In genomic region chr11:69526631-69527030, GRCm38 (mm10) we compare ENCODE assay signal across 9 mouse cellular contexts. TPM values are rescaled to one million over a fixed set of nuclear protein-coding genes. Genes with fewer than 3 reads are reported as not detected.
A peak's percentile ranks its signal among the peaks of the same experiment; 100 is the strongest.
DNase-seq lines count a peak whose midpoint lies in the region; ATAC-seq and TF ChIP-seq lines count a peak whose summit lies in the region.
"Had no signal": no experiment of that assay in that cellular context is flagged by ENCODE, and none has a peak within 500 bp of the region (broad histone marks: within the 10 kb centered on the region; RNA-seq: fewer than 3 reads in every experiment).

No protein-coding gene starts in this region.

- no peak for ATAC-seq in heart, embryonic 11.5 days (replicated peaks; ENCODE audit: insufficient number of reproducible peaks, low FRiP score, low TSS enrichment)
- no peak for ATAC-seq in neural tube, embryonic 11.5 days (ENCODE audit: insufficient read depth, low FRiP score, low TSS enrichment)
- no peak for ATAC-seq in limb, embryonic 15.5 days (ENCODE audit: insufficient number of reproducible peaks, low FRiP score, low TSS enrichment, low read depth)
- ATAC-seq in stomach, postnatal 0 days (ENCODE audit: low FRiP score, low TSS enrichment), result no peak

- H3K9ac ChIP-seq in heart, embryonic 11.5 days (ENCODE audit: low read depth, low read length), result no peak overlapping the region
- peak overlapping the region; percentile 77 for H3K9ac ChIP-seq in neural tube, embryonic 11.5 days (ENCODE audit: low read length)
- H3K9ac ChIP-seq in limb, embryonic 15.5 days, result no peak overlapping the region
- H3K9ac ChIP-seq in stomach, postnatal 0 days (ENCODE audit: low read length), result no peak overlapping the region

- TF ChIP-seq EP300 in stomach, postnatal 0 days (optimal IDR thresholded peaks at IDR 0.05), result no peak

- no peak for TF ChIP-seq CTCF in stomach, postnatal 0 days (IDR thresholded peaks at IDR 0.05; ENCODE audit: low read depth)

- H3K4me2 ChIP-seq in heart, embryonic 11.5 days, result peak overlapping the region; percentile 66
- peak overlapping the region; percentile 43 for H3K4me2 ChIP-seq in neural tube, embryonic 11.5 days (ENCODE audit: low read depth)
- peak overlapping the region; percentile 56 for H3K4me2 ChIP-seq in limb, embryonic 15.5 days
- H3K4me2 ChIP-seq in stomach, postnatal 0 days (replicated peaks; ENCODE audit: low read depth), result peak overlapping the region; percentile 50

- no peaks in the 10 kb centered on the region for H3K9me3 ChIP-seq in heart, embryonic 11.5 days (replicated peaks; ENCODE audit: control insufficient read depth, low read length)
- H3K9me3 ChIP-seq in neural tube, embryonic 11.5 days (ENCODE audit: control insufficient read depth, low read length), result no peaks in the 10 kb centered on the region
- no peaks in the 10 kb centered on the region for H3K9me3 ChIP-seq in limb, embryonic 15.5 days
- no peaks in the 10 kb centered on the region for H3K9me3 ChIP-seq in stomach, postnatal 0 days (ENCODE audit: control insufficient read depth, low read length)

- DNase-seq in heart, adult 9 months (ENCODE audit: low spot score in 2 of 2), result no peak
- no peak for DNase-seq in neural tube, embryonic 11.5 days (ENCODE audit: low spot score)
- DNase-seq in neural tube, embryonic 10.5 days (ENCODE audit: extremely low spot score, low spot score), result no peak
- DNase-seq in stomach, postnatal 0 days (ENCODE audit: low spot score), result no peak
- DNase-seq in adrenal gland, adult (ENCODE audit: inconsistent age in 2 of 2, low spot score in 1 of 2), result no peak
- DNase-seq in ovary, postnatal 10 days (ENCODE audit: low spot score), result no peak
- DNase-seq: lung, adult 18-20 months had no signal

- H3K4me3 ChIP-seq in heart, embryonic 11.5 days (ENCODE audit: low read depth, low read length), result no peak overlapping the region; the same call in 1 of the 2 replicates
- no peak overlapping the region for H3K4me3 ChIP-seq in neural tube, embryonic 11.5 days (ENCODE audit: low read depth, low read length)
- H3K4me3 ChIP-seq in limb, embryonic 15.5 days, result peak overlapping the region; percentile 30; the same call in 1 of the 2 replicates
- H3K4me3 ChIP-seq in stomach, postnatal 0 days (ENCODE audit: low read depth, low read length), result no peak overlapping the region; the same call in 1 of the 2 replicates

- 0 out of 2 replicates have a peak, but pooled peaks cover 3% of the 10 kb centered on the region for H3K4me1 ChIP-seq in heart, embryonic 11.5 days (ENCODE audit: control insufficient read depth, insufficient read depth, low read length)
- peaks cover 8% of the 10 kb centered on the region for H3K4me1 ChIP-seq in neural tube, embryonic 11.5 days (ENCODE audit: control insufficient read depth, insufficient read depth, low read length)
- H3K4me1 ChIP-seq in limb, embryonic 15.5 days, result peaks cover 8% of the 10 kb centered on the region; the same call in 1 of the 2 replicates
- no peaks in the 10 kb centered on the region for H3K4me1 ChIP-seq in stomach, postnatal 0 days (replicated peaks; ENCODE audit: control insufficient read depth, insufficient read depth)

- no peak overlapping the region for H3K27ac ChIP-seq in heart, embryonic 11.5 days (ENCODE audit: low read depth, low read length)
- peak overlapping the region; percentile 87 for H3K27ac ChIP-seq in neural tube, embryonic 11.5 days (ENCODE audit: low read depth, low read length)
- H3K27ac ChIP-seq in limb, embryonic 15.5 days, result peak overlapping the region; percentile 52; the same call in 1 of the 2 replicates
- no peak overlapping the region for H3K27ac ChIP-seq in stomach, postnatal 0 days (replicated peaks)

- peaks cover 3% of the 10 kb centered on the region; the same call in 1 of the 2 replicates for H3K27me3 ChIP-seq in heart, embryonic 11.5 days (ENCODE audit: control insufficient read depth, insufficient read depth, low read length)
- no peaks in the 10 kb centered on the region for H3K27me3 ChIP-seq in neural tube, embryonic 11.5 days (ENCODE audit: control insufficient read depth, insufficient read depth, low read length)
- H3K27me3 ChIP-seq in limb, embryonic 15.5 days, result no peaks in the 10 kb centered on the region
- no peaks in the 10 kb centered on the region for H3K27me3 ChIP-seq in stomach, postnatal 0 days (ENCODE audit: control insufficient read depth, insufficient read depth, low read length)

- no peaks in the 10 kb centered on the region for H3K36me3 ChIP-seq in heart, embryonic 11.5 days (ENCODE audit: control insufficient read depth, insufficient read depth, low read length)
- no peaks in the 10 kb centered on the region for H3K36me3 ChIP-seq in neural tube, embryonic 11.5 days (ENCODE audit: control insufficient read depth, insufficient read depth, low read length)
- H3K36me3 ChIP-seq in limb, embryonic 15.5 days, result no peaks in the 10 kb centered on the region
- no peaks in the 10 kb centered on the region for H3K36me3 ChIP-seq in stomach, postnatal 0 days (ENCODE audit: control insufficient read depth, insufficient read depth, low read length)

- WGBS in heart, embryonic 11.5 days (ENCODE audit: insufficient replicate concordance), result 59% methylated on average over 4 of the region's 4 CpGs
- 30% methylated on average over 4 of the region's 4 CpGs for WGBS in neural tube, embryonic 11.5 days
- 28% methylated on average over 4 of the region's 4 CpGs for WGBS in limb, embryonic 15.5 days
- WGBS in stomach, postnatal 0 days, result 38% methylated on average over 4 of the region's 4 CpGs

RNA-seq across cellular contexts. Expression of gene Dnah2, which starts 22.3 kb away (rescaled TPM):
- 0.20 and 1.3 TPM in 2 replicates for polyA plus RNA-seq in heart, embryonic 11.5 days (2014; fragmentation: Nextera tagmentation; extraction: Ambion mirVana)
- polyA plus RNA-seq in neural tube, embryonic 11.5 days (2014; fragmentation: Nextera tagmentation; extraction: Ambion mirVana), result 0.92 and 1.2 TPM in 2 replicates
- polyA plus RNA-seq in limb, embryonic 15.5 days (2015; fragmentation: Nextera tagmentation; extraction: Ambion mirVana), result 2.0 and 3.0 TPM in 2 replicates
- polyA plus RNA-seq in stomach, postnatal 0 days (2015; fragmentation: Nextera tagmentation; extraction: Ambion mirVana), result 0.38 and 0.39 TPM in 2 replicates

RNA-seq across cellular contexts. Expression of gene Efnb3, which starts 33.4 kb away (rescaled TPM):
- 15.2 and 19.0 TPM in 2 replicates for polyA plus RNA-seq in heart, embryonic 11.5 days (2014; fragmentation: Nextera tagmentation; extraction: Ambion mirVana)
- 9.6 and 9.7 TPM in 2 replicates for polyA plus RNA-seq in neural tube, embryonic 11.5 days (2014; fragmentation: Nextera tagmentation; extraction: Ambion mirVana)
- 27.9 and 33.2 TPM in 2 replicates for polyA plus RNA-seq in limb, embryonic 15.5 days (2015; fragmentation: Nextera tagmentation; extraction: Ambion mirVana)
- 3.9 and 4.4 TPM in 2 replicates for polyA plus RNA-seq in stomach, postnatal 0 days (2015; fragmentation: Nextera tagmentation; extraction: Ambion mirVana)

RNA-seq across cellular contexts. Expression of gene Wrap53, which starts 53.4 kb away (rescaled TPM):
- polyA plus RNA-seq in heart, embryonic 11.5 days (2014; fragmentation: Nextera tagmentation; extraction: Ambion mirVana), result 20.3 and 22.9 TPM in 2 replicates
- polyA plus RNA-seq in neural tube, embryonic 11.5 days (2014; fragmentation: Nextera tagmentation; extraction: Ambion mirVana), result 34.5 and 34.6 TPM in 2 replicates
- polyA plus RNA-seq in limb, embryonic 15.5 days (2015; fragmentation: Nextera tagmentation; extraction: Ambion mirVana), result 23.6 and 24.8 TPM in 2 replicates
- polyA plus RNA-seq in stomach, postnatal 0 days (2015; fragmentation: Nextera tagmentation; extraction: Ambion mirVana), result 8.7 and 9.0 TPM in 2 replicates

RNA-seq across cellular contexts. Expression of gene Trp53, which starts 53.5 kb away (rescaled TPM):
- polyA plus RNA-seq in heart, embryonic 11.5 days (2014; fragmentation: Nextera tagmentation; extraction: Ambion mirVana), result 103 and 107 TPM in 2 replicates
- 169 and 175 TPM in 2 replicates for polyA plus RNA-seq in neural tube, embryonic 11.5 days (2014; fragmentation: Nextera tagmentation; extraction: Ambion mirVana)
- 132 and 134 TPM in 2 replicates for polyA plus RNA-seq in limb, embryonic 15.5 days (2015; fragmentation: Nextera tagmentation; extraction: Ambion mirVana)
- polyA plus RNA-seq in stomach, postnatal 0 days (2015; fragmentation: Nextera tagmentation; extraction: Ambion mirVana), result 45.0 and 51.4 TPM in 2 replicates

Comparison
In these comparisons a context has a peak if more than half of its experiments do, and no peak if none do; other contexts are left out.
1. H3K27ac ChIP-seq: peak in neural tube, embryonic 11.5 days (single experiment) and limb, embryonic 15.5 days (single experiment); none in heart, embryonic 11.5 days (single experiment) and stomach, postnatal 0 days (single experiment).
2. Peak in every context shown above with its lines, with median percentiles within 50 percentile points of each other: H3K4me2 ChIP-seq.